Mouse (Mus musculus) ovary, postnatal 14 days (tissue): ENCODE measurements around the gene Grik2.

ENCODE experiments used
- DNase-seq: peaks from one replicate; pipeline ENCODE4 v3.0.0; 2022; ENCODE audit warnings: low spot score

Grik2 gene

DNA sequence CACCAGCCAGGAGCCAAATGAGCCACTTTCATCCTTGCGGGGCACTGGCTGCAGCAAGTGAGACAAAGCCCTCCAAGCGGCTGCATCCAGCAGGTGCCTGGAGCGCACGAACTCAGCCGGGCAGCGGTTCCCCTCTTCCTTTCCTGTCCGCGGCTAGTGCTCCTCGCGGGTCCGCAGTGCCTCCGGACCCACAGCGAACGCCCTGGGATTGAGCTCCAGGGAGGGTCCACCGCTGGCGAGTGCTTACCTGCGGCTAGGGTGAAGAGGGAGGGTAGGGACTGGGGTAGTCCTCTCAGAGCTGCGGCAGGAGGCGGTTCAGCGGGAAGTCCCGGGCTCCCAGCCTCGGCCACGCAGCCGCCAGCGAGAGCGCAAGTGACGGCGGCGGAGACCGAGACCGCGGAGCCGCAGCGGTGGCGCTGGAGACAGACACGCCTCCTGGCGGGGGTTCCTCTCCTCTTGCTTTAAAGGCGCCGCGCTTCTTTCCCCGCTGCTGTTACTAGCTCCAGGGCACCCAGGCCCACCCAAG, at the start of gene Grik2:
TSS of gene Grik2 (minus strand) at position 386 of the 526 bp plus-strand sequence.
- DNase-seq, result peak; percentile 36

DNA sequence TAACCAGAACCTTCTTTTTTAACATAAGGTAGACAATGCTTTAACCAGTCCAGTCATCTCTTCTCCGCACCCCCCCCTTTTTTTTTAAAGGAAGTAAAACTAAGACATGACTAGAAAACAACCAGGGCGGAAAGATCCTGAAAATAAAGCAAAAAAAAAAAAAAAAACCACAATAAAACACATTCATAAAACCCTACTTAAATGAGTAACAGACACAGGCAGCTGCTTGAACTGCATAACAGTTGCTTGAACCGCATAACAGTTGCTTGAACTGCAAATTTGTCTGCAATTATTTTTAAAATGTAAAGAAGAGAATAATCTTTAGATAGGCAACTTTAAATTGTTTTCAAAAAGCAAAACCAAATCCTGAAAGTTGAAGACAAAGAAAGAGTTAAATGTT, 45.8 kb upstream of the Grik2 start:
- DNase-seq, result no peak

- DNase-seq, result no peak
These were observed 18.7 kb upstream of the Grik2 start for GRCm38 (mm10) chr10:49807276-49807675.

- no peak for DNase-seq
These were observed 12.4 kb upstream of the Grik2 start for GRCm38 (mm10) chr10:49801001-49801400.

DNA sequence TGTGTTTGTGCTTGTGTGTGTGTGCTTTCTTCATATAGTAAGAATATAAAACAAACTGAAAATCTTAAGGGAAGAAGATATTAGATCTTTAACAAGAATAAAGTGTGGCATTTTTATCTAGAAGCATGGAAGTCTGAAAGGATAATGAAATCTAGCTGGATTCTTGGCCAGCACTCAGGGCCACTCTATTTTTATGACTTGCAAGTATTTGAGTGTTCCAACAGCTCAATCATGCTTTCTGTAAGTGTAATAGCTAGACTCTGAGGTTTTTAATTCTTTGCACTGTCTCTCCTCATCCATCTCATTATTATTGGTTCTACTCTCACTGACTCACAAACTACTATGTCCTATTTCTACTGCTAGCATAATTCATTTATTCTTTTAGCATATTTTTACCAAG, 5.6 kb upstream of the Grik2 start:
- no peak for DNase-seq

DNA sequence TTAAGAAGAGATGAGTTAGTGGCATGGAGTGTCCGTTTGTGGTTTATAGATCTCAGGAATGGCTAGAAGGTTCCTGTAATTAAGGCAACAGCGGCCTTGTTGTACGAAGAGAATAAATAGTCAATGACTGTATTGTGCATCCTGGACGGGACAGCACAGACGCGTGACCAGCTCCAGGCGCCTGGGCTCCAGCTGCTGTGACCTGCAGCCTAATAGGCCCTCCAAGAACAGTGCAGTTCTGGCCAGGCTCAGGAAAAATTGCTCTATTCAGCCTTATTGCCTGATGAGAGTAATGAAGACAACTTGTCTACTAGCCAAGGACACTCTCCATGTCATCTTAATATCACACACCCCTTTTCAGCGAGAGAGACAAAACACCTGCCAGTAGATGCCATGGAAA, 1.8 kb upstream of the Grik2 start:
- no peak for DNase-seq

- no peak for DNase-seq
These were observed 1.1 kb upstream of the Grik2 start for GRCm38 (mm10) chr10:49789711-49790110.

DNA sequence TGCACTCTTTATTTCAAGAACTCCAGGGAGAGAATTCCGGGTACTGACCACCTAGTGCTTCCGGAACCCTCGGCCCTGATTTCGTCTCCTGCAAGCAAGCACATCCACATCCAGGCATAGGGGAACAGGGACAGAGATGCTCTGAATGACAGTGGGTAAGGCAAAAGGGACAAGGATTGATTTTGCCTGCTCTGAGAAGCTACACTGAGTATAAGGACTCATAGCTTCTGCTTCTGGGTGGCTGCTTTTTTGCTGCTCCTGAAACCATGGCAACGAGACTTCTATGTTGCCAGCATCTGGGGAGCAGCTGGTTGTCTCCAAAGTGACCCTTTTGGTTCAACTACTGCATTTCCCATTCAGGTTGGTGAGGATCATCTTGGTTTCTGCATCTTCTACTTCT, 348 bp upstream of the Grik2 start:
- DNase-seq, result no peak

DNA sequence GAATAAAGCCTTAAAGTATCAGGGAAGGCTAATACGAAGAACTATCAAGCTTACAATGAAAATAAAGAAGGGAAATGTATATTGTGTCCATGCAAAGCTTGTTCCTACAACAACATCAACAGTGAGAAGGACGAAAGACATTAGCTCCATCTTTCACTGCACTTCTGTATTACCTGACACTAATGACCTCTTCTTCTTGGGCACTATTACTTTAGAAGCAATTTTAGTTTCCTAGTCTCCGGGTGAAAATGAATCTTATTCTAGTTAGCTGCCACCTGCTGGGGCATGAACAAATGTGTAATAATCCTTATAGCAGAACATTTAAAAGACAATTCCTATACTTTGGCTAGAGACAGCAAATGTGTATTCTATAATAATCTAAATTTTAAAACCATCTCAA, 1.9 kb downstream of the Grik2 start:
- DNase-seq, result no peak

DNA sequence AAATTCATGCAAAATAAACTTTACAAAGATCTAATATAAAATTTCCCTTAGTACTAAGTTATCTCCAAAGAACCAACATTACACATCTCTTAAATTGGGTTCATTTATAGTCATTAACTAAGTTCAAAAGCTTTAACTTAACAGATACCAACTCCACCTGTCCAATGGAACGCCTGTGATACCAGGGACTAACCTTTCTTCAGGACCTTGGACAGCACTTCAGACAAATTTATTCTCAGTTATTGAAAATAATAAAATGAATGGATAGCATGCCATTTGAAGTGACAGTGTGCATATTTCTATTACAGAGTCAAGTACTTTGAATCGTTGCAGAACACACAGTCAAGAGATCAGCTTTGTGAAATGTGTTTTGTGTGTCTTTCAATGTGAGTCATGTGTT, 3.1 kb downstream of the Grik2 start:
- no peak for DNase-seq

DNA sequence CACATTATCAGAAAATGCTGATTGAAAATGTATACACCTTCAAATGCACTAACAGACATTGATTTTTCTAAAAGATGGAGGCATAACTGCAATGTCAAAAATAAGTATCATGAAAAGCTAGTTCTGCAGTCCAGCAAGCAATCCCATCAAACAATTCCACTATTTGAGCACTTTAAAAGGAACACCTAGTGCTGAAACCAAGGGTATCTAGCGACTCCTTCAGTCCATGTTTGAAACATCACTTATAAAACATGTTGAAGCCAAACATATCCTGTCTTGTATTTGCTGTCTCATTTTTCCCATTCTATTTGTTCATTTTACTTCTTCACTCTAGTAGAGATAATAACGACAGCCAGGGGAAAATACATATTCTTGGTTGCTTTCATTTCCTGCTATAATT, 3.7 kb downstream of the Grik2 start:
- DNase-seq, result no peak

GRCm38 (mm10) chr10:49782741-49783691, 5.5 kb downstream of the Grik2 start:
- no peak for DNase-seq

DNA sequence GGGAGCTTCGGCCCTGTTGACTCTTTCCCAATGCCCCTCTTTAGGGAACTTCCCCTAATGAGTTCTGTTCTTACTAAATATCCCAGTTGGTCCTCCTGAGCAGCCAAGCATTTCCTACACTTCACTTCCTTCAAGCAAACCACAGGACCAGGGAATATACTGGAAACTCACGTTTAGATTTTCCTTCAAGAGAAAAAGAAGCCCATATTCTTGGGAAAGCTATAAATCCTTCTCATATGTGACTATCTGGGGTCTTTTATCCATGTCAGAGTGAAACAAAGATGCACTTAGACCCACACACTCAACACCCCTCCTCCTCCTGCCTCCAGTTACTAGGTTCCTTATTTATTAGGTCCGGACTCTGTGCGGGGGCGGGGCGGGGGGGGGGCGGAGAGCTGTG, 6.5 kb downstream of the Grik2 start:
- no peak for DNase-seq

DNA sequence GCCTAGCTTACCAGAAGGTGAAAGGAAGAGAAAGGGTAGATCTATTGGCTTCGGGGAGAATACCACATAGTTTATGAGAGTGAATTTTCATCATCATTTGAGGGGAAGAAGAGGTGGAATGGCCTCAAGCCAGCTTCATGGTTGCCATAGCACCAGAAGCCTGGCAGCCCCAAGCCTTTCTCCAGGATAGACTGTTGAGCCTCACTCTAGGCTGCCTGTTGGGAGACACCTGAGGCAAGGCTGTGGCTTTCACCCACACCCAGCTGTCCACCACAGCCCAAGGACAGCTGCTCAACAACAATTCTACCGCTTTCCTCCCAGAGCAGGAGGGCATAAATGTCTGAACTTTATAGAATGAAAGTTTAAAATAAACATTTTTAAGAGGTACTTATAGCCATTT, 8.1 kb downstream of the Grik2 start:
- no peak for DNase-seq

- no peak for DNase-seq
These were observed 19.7 kb downstream of the Grik2 start for GRCm38 (mm10) chr10:49768897-49769296.

DNA sequence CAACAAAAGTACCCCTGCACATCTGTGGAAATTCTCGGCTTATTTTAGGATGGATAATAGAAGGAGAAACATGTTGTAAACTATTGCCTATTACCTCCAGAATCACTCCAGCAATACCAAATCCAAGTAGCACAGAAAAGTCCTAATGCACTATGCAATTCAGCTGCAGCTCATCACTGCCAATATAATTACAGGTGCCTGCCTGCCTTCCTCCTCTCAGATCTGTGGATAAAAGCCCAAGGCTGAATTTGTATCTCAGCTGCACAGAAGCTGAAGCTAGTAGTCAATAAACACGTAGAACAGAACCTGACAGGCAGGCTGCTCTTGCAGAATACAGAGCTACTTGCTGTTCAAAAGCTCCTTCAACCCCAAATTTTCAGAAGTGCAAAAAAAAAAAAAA, 21.0 kb downstream of the Grik2 start:
- DNase-seq, result no peak

DNA sequence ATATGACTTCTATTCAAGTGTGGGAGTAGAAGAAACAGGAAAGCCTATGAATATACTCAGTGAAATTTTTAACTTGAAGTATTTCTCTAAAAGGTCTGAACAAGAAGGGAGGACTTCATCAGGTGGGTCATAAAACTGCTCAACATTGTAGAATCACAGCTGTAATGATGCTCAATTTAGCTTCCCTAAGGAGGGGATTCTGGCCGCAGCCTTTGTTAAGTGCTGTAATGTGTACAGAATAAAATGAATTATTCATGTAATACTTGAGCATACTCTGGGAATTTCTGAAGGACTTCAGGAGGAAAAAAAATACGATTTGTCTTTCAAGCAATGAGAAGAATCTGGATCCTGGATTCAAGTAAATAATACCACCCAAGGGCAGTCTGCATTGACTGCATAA, 26.0 kb downstream of the Grik2 start:
- no peak for DNase-seq

GRCm38 (mm10) chr10:49751769-49752168, 36.8 kb downstream of the Grik2 start:
- no peak for DNase-seq

GRCm38 (mm10) chr10:49731841-49732240, 56.7 kb downstream of the Grik2 start:
- no peak for DNase-seq

DNA sequence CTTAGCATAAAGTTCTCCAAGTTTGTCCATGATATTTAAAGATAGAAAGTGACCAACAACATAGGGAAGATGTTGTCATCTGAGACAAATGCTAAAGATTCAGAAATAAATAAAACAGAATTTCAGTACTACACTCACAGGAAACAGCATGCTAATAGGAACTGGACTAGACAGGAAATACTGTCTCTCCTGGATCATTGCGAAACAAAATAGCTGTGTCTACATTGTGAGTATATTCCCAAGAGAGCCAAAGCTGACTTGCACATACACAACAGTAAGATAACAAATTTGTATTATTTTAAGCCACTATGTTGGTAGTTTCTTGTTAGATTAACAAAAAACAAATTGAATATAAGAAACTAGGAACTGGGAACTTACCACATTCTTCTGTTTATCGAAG, 64.9 kb downstream of the Grik2 start:
- no peak for DNase-seq

DNA sequence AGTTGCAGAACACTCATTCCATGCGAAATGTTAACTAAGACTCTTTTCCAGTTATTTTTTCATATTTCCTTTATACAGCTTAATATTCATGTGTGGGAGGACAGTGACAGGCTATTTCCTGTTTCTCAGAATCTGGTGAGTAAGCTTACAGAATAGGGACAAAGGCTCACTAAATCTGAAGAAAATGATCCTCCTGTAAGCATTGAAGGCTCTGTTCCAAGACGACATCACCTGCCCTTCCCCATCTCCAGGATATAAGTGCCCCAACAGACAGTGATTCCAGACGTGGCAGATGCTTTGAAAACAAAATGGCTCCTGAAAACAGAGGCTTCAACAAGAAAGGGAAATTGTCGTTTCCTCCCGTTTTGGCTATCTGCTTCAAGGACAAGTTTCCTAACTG, 71.7 kb downstream of the Grik2 start:
- DNase-seq, result no peak

DNA sequence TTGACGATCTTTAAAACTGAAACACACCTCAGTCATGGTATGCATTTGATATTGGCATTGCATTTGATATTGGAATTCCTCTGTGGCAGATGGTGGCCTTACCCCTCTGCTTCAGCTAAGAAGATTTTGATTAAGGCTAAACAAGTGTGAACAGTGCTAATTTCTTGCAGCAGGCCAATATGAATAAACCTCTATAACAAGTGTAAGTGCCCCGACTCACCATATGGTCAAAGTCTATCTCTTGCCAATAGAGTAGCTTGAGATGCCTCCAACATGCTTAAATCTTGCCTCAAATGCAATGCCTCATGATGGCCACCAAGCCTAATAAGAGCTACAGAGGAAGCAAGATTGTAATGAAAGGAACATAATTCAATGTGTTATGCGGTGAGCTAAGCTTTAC, 78.8 kb downstream of the Grik2 start:
- DNase-seq, result no peak

DNA sequence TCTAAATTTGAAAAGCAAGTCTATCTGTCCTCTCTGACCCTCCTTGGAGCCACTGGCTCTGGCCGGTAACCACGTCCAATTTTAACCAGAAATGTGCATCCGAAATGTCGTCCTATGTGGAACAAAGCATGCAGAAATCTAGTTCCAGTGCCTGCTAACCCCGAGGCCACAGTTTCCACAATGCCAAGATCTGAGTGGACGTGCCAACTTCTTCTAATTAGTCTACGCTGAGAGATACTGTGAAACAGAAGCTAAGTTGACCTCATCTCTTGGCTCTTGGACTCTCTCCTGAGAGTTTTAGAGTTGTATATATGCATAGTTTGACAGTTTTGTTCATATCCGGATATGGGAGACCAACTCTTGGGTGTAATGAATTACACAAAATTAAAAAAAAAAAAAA, 84.1 kb downstream of the Grik2 start:
- DNase-seq, result no peak

DNA sequence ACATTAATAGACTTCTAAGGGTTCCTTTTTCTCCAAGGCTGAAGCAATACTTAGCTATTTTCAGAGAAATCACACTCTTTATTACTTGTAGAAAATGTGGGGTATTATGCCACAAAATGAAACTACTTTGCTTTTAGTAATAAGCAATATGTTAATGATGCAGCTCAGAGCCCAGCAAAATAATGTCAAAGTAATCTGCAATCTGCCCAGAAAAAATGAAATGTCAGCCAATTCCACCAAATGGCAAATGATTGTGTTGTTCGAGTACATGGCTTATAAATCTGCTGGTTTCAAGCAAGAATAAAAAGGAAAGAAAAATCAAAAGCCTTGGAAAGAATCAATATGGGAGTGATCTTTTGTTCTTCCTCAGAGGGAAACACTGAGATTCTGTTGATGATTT, 136.2 kb downstream of the Grik2 start:
- DNase-seq, result no peak
